Mouse (Mus musculus) E14TG2a.4 (cell line): Measurements from ENCODE around the gene Gipc2.

Experiments used
- H3K27me3 ChIP-seq: 2 replicates; pipeline ENCODE4 v1.6.1; 2014; ENCODE audit warnings: low read length, control low read depth; ENCODE audit not compliant: insufficient read depth
- H3K36me3 ChIP-seq: 2 replicates; pipeline ENCODE4 v1.6.1; 2014; ENCODE audit warnings: low read length, control low read depth; ENCODE audit not compliant: insufficient read depth
- H3K4me1 ChIP-seq: replicated peaks from 2 replicates; pipeline ENCODE4 v1.6.1; 2014; ENCODE audit warnings: low read depth, low read length, control low read depth
- H3K4me3 ChIP-seq: replicated peaks from 2 replicates; pipeline ENCODE4 v1.5.1; 2014; ENCODE audit warnings: mild to moderate bottlenecking, low read length
- H3K9me3 ChIP-seq: 2 replicates; pipeline ENCODE4 v1.6.1; 2014; ENCODE audit warnings: low read length, control low read depth
- CTCF ChIP-seq: conservative IDR thresholded peaks from 2 replicates; pipeline ENCODE4 v1.5.1; 2014; ENCODE audit warnings: low read length
- NANOG ChIP-seq: IDR thresholded peaks from 2 replicates; pipeline ENCODE4 v1.6.1; 2014; ENCODE audit warnings: borderline replicate concordance, low read length, mixed read lengths
- POU5F1 ChIP-seq: IDR thresholded peaks from 2 replicates; pipeline ENCODE4 v1.6.1; 2014; ENCODE audit warnings: low read length, borderline replicate concordance

Gipc2 gene

DNA sequence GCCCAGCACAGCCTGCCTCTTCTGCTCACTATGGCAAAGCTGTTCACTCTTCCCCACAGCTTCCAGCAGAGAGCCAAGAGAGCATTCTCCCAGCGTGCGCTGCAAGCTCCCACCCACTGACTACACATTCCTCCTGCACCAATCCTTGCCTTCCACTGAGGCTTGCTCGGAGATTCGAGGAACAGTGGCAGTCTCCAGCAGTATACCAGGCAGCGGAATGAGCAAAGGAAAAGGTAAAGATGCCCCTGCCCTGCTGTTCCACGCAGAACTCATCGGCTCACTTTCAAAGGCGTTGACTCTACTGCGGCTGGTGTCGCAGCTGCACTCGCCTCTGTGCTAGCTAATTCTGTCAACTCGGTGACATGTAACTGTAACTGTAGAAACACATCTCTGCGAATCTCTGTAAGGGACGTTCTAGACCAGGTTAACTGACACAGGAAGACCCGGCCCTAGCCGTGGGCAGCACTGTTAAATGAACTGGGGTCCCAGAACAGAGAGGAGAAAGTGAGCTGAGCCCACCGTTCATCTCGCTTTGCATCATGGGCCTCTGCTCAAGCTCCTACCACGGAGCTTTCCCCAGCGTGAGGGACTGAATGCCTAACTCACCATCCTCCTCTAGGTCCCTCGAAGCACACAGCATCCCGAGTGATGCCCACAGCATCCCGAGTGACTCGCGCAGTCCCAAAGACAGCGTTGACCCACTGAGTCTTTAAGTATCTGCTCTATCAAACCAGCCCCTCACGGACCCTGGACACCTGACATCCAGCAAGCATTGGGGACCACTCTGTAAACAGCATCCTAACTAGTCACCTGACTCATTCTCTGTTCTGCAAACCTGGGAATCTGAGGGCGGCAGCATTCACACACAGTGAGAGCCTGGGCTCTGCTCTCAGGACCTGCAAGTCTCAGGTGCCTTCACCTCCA, 59.5 kb downstream of the Gipc2 start:
- peaks cover 27% of the 10 kb centered on the region for H3K4me1 ChIP-seq
- no peaks in the 10 kb centered on the region for H3K36me3 ChIP-seq
- TF ChIP-seq CTCF (no peak), POU5F1 (no peak), NANOG (no peak)
- peak overlapping the region; percentile 75 for H3K4me3 ChIP-seq
- peaks cover 41% of the 10 kb centered on the region for H3K27me3 ChIP-seq
- 0 out of 2 replicates have a peak, but pooled peaks cover 3% of the 10 kb centered on the region for H3K9me3 ChIP-seq

DNA sequence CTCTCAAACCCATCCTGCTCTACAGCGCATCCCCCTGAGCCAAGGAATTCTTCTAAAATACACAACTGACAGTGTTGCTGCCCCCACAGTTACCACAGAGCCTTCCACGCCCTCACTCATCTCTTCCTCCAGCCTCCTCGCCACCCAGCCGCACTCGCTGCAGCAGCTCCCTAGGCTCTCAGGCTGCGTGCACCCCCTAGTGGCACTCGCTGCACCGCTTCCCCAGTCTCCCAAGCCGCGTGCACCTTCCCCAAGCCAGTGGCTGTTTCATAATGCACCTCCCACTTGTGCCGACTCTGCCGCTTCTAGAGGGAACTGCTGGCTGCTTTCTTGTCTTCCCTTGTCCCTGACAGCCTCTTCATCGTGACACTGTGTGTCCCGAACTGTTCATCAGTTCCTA, 60.7 kb downstream of the Gipc2 start:
- Histone ChIP-seq H3K4me3 (no peak overlapping the region; the same call in 1 of the 2 replicates), H3K27me3 (peaks cover 38% of the 10 kb centered on the region)
- TF ChIP-seq CTCF (peak; percentile 33; the same call in 1 of the 2 replicates), POU5F1 (no peak)

DNA sequence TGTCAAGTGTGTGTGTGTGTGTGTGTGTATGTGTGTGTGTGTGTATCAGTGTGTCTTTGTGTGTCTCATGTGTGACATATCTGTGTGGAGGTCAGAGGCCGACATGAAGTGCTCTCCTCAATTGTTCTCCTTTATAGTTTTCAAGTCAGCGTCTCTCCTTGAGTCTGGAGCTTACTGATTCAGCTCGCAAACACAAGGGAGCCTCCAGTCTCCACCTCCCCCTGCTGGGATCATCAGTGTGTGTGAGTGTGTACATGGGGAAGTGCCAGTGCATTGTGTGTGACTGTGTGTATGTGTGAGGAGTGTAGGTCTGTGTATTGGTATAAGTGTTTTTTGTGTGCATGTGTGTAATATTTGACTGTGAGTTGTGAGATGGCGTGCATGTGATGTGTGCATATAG, 62.6 kb downstream of the Gipc2 start:
- no peaks in the 10 kb centered on the region for H3K36me3 ChIP-seq
- no peak for TF ChIP-seq NANOG
- no peak for TF ChIP-seq CTCF
- TF ChIP-seq POU5F1, result no peak

More for the DNA sequence above, 60.7 kb downstream of the Gipc2 start:
- no peaks in the 10 kb centered on the region for H3K36me3 ChIP-seq
- peaks cover 32% of the 10 kb centered on the region for H3K4me1 ChIP-seq
- 0 out of 2 replicates have a peak, but pooled peaks cover 3% of the 10 kb centered on the region for H3K9me3 ChIP-seq

DNA sequence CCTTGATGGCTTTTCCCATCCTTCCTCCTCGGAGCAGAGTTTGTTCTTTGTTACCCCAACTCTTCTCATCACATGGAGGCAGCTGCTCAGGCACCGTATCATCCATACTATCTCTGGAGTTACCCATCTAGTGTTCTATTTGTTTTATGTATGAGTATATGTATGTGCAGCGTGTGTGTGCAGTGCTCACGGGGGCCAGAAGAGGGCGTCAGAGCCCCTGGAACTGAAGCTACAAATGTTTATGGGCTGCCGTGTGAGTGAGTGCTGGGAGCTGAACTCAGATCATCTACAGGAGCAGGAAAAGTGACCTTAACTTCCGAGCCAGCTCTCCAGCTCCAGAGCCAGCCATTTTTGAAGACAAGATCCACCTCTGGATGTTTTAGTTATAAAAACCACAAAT, 64.6 kb downstream of the Gipc2 start:
- Histone ChIP-seq H3K36me3 (no peaks in the 10 kb centered on the region), H3K9me3 (0 out of 2 replicates have a peak, but pooled peaks cover 3% of the 10 kb centered on the region), H3K4me1 (peaks cover 30% of the 10 kb centered on the region), H3K27me3 (peaks cover 6% of the 10 kb centered on the region), H3K4me3 (no peak overlapping the region)
- TF ChIP-seq CTCF, result peak; percentile 49
- TF ChIP-seq NANOG, result no peak
- no peak for TF ChIP-seq POU5F1

More for the DNA sequence above, 62.6 kb downstream of the Gipc2 start:
- no peak overlapping the region for H3K4me3 ChIP-seq
- peaks cover 21% of the 10 kb centered on the region for H3K27me3 ChIP-seq
- peaks cover 42% of the 10 kb centered on the region for H3K4me1 ChIP-seq
- 0 out of 2 replicates have a peak, but pooled peaks cover 3% of the 10 kb centered on the region for H3K9me3 ChIP-seq

DNA sequence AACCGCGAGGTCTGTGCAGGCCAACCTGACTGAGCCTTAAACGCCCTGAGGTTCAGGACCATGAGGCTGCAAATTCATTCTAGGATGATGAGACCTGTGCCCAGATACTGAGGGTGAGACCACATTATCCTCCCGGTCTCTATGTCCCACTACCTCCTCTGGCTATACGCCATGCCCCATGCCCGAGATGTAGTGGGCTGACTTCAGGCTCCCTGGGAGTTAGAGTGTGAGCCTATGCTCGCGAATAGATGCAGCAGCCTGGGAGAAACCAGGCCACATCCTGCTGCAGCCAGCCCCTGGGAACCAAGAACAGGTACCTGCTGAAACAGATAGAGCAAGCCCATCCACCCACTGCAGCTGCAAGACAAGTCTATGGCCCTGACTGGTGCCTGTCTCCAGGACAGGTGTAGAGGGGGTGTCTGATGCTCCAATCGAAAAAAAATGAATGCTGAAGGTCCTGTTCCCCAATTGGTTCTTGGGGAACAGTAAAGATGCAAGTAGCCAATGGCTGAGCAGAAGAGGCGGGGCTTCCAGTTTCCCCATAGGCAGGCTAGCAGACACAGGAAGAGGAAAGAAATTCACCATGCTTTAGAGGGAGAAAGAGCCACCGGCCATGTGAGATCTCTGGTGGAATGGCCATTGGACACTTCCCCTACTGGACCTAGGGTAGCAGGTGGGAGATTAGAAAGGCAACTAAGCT, 65.8 kb downstream of the Gipc2 start:
- TF ChIP-seq NANOG (no peak), POU5F1 (no peak), CTCF (no peak)
- H3K4me3 ChIP-seq, result peak overlapping the region; percentile 80

DNA sequence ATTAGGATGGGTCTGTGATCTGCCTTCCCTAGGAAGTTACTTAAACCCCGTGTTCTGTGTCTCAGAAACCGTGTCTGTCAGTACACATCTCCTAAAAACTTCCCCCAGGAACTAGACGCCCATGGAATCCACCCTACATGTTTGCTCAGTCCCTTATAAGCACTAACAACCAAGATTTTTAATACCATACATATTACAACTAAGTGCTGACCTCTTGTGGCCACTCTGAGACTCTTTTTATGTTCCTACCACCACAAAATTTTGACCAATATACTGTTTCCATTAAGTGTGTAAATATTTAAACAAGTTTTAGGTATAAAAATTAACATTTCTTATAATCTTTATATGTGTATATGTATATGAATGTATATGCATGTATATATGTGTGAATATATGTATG, 71.0 kb downstream of the Gipc2 start:
- TF ChIP-seq POU5F1, result no peak
- TF ChIP-seq CTCF, result peak; percentile 32; the same call in 1 of the 2 replicates
- no peak for TF ChIP-seq NANOG
- Histone ChIP-seq H3K27me3 (peaks cover 19% of the 10 kb centered on the region), H3K4me3 (no peak overlapping the region), H3K36me3 (no peaks in the 10 kb centered on the region), H3K4me1 (peaks cover 19% of the 10 kb centered on the region), H3K9me3 (no peaks in the 10 kb centered on the region)

More for the DNA sequence above, 65.8 kb downstream of the Gipc2 start:
- Histone ChIP-seq H3K27me3 (no peaks in the 10 kb centered on the region), H3K36me3 (no peaks in the 10 kb centered on the region), H3K9me3 (0 out of 2 replicates have a peak, but pooled peaks cover 3% of the 10 kb centered on the region), H3K4me1 (peaks cover 22% of the 10 kb centered on the region)

DNA sequence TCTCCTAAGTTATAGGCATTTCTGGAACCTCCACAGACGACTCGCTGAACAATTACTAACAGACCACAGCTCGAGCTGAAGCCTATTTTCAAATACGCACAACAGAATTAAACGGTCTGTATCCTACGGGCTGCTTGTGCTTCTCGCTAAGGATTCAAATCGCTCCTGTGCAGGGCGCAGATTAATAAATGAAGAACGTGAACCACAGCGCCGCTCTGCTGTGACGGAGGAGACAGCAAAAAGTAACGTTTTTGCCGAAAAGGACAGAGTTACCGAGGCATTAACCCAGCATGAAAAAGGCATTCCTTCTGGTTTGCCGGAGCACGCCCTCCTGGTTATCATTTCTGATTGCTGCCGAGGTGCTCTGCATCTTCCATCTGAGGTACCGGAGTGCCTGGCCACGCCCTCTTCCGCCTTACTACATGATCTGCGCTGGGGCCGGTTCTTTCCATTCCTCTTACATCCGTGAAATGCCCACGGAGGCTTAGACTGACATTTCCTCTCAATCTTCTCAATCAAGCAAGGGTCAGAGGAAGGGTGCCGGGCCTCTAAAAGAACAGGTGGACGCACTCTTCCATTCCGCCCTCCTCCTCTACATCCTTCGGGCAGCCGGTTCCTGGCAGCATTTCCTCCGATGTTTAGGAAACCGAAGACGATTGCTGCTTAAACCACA, 73.5 kb downstream of the Gipc2 start:
- Histone ChIP-seq H3K4me1 (peaks cover 13% of the 10 kb centered on the region), H3K9me3 (no peaks in the 10 kb centered on the region), H3K4me3 (peak overlapping the region; percentile 39), H3K36me3 (no peaks in the 10 kb centered on the region), H3K27me3 (peaks cover 21% of the 10 kb centered on the region)
- TF ChIP-seq POU5F1 (no peak), NANOG (no peak), CTCF (no peak)

DNA sequence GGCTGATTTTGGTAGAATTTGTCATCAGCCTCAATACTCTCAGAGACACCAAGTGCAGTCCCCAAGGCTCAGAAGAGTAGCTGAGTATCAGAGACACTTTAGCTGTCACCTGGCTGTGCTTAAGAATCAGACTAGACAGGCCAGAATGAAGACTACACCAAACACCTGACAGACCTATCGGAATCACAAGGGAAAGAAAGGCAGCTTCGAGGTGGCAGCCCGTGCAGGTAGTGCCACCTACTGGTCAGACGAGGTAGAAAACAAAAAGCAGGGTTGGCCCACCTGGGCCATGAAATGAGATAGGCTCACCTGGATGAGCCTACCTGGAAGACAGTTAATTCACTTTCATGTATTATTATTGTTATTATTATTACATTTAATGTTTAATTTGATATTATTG, 76.9 kb downstream of the Gipc2 start:
- no peak for TF ChIP-seq NANOG
- peak; percentile 76 for TF ChIP-seq CTCF
- Histone ChIP-seq H3K4me3 (no peak overlapping the region), H3K4me1 (peaks cover 13% of the 10 kb centered on the region), H3K9me3 (no peaks in the 10 kb centered on the region), H3K27me3 (peaks cover 21% of the 10 kb centered on the region), H3K36me3 (no peaks in the 10 kb centered on the region)
